Mouse (Mus musculus) lung, embryonic 16.5 days (tissue): ENCODE measurements around the gene Gm8765. TPM values are rescaled to one million over a fixed set of nuclear protein-coding genes. Genes with fewer than 3 reads are reported as not detected.
"Not testable (repeated sequence)": the region's sequence is repeated elsewhere in the genome, so short reads cannot be mapped to it uniquely, and the experiment has no call there.

Experiments used
- ATAC-seq: fragments of 200-750 bp; cut with Nextera tagmentation; 2 replicates; pipeline ENCODE4 v1.8.0; 2017; ENCODE audit warnings: low read depth, mild to moderate bottlenecking, moderate library complexity
- H3K27ac ChIP-seq: fragments of 300-500 bp; sonication (generic); 2 replicates; pipeline ENCODE4 v1.5.1; 2014; ENCODE audit warnings: mild to moderate bottlenecking, control low read depth, low read length
- H3K27me3 ChIP-seq: fragments of 300-500 bp; sonication (generic); 2 replicates; pipeline ENCODE4 v1.6.1; 2014; ENCODE audit warnings: low read depth, low read length, mixed read lengths; ENCODE audit not compliant: control insufficient read depth, insufficient read depth
- H3K36me3 ChIP-seq: fragments of 300-500 bp; sonication (generic); 2 replicates; pipeline ENCODE4 v1.6.1; 2014; ENCODE audit warnings: low read length; ENCODE audit not compliant: control insufficient read depth, insufficient read depth
- H3K4me1 ChIP-seq: fragments of 300-500 bp; sonication (generic); replicated peaks from 2 replicates; pipeline ENCODE4 v1.6.1; 2014; ENCODE audit warnings: low read length, mixed read lengths; ENCODE audit not compliant: control insufficient read depth, insufficient read depth
- H3K4me2 ChIP-seq: fragments of 300-500 bp; sonication (generic); 2 replicates; pipeline ENCODE4 v1.6.1; 2014; ENCODE audit warnings: low read depth, low read length, control low read depth
- H3K4me3 ChIP-seq: fragments of 300-500 bp; sonication (generic); 2 replicates; pipeline ENCODE4 v1.5.1; 2014; ENCODE audit warnings: mild to moderate bottlenecking, low read length, control low read depth
- H3K9ac ChIP-seq: fragments of 300-500 bp; sonication (generic); 2 replicates; pipeline ENCODE4 v1.6.1; 2014; ENCODE audit warnings: low read length, control low read depth
- H3K9me3 ChIP-seq: fragments of 300-500 bp; sonication (generic); 2 replicates; pipeline ENCODE4 v1.6.1; 2016; ENCODE audit warnings: low read length; ENCODE audit not compliant: control insufficient read depth
- WGBS: fragments of 180-500 bp; shearing (Covaris S2); extraction: QIAGEN DNeasy Blood & Tissue Kit; methylation state at CpG from one replicate; pipeline ENCODE4 v1.1.7; 2014; 5-methylcytosine and 5-hydroxymethylcytosine counted together
- microRNA-seq: library from miRNA; unstranded; fragments of <30 nt; microRNA quantifications from one replicate; pipeline ENCODE4, GENCODE M21; 2016
- polyA plus RNA-seq: library from polyadenylated mRNA; unstranded; fragments of >200 nt; fragmentation: Nextera tagmentation; extraction: Ambion mirVana; gene quantifications from 2 replicates; pipeline ENCODE4 v1.2.1, GENCODE M21; 2015

The Gm8765 gene
- polyA plus RNA-seq: not detected in 2 replicates

DNA sequence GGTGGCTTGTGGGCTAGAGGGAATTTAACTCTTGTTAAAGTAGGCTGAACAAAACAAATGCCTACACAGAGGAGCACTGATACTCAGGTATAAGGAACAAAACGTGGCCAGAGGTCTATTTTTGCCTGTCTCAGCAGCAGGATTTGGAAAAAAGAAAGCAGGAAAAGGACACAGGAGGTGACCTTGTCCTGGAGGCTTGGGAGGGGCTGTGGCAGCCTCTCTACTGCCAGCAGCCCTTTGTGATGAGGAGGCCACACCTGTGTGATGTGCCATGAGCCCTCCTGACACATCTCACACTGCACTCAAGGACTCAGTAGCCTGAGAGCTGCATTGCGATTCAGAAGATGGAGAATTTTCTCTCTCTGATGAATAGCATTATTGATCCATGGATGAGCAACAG, at the start of gene Gm8765:
Gm8765 (plus strand) TSS at position 301 of the 400 bp plus-strand sequence.
- not testable (repeated sequence) for H3K9me3 ChIP-seq, H3K4me2 ChIP-seq, H3K4me3 ChIP-seq, H3K36me3 ChIP-seq, H3K27me3 ChIP-seq, H3K9ac ChIP-seq, H3K4me1 ChIP-seq, ATAC-seq, H3K27ac ChIP-seq
- 26% methylated on average over 1 of the region's 2 CpGs for WGBS

DNA sequence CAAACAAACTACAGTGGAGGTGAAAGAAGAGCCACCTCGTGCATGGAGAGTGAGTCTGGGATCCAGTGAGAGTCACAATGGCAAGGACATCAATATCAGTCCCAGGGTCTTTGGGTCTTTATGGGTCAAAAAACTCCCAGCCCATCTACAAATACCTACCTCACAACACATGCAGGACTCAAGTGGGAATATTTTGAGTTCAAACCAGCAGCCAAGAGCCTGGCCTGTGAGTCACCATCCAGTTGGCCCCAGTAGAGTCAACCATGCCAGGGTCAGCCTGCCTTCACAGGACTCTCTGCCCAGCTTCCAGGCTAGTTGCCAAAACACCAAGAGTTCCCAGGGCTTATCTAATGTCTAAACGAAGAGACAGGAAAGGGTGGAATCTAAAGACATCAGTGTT, 49.3 kb upstream of the Gm8765 start:
- H3K4me1 ChIP-seq, H3K9me3 ChIP-seq, H3K36me3 ChIP-seq, H3K4me2 ChIP-seq, H3K4me3 ChIP-seq, H3K27ac ChIP-seq, H3K27me3 ChIP-seq, ATAC-seq, H3K9ac ChIP-seq: not testable (repeated sequence)
- 66% methylated on average over 2 of the region's 2 CpGs for WGBS

DNA sequence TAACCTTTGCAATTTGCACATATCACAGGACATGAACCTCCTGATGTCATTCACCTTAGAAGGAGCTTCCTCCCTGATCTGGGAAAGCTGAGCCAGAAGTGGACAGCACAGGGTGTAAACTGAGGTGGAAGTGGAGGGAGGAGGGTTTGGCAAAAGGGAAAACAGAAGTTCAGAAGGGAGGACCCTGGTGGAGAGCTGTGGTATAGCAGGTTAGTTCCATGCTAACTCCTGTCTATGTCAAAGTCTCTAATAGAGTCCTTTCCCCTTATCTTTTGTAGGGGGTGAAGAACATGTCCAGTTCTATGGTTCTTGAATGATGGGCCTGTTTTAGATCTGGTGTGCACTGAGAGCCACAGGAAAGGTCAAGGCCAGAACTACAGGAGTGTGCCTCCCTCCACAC, 52.2 kb downstream of the Gm8765 start:
- H3K9me3 ChIP-seq, H3K4me1 ChIP-seq, H3K27me3 ChIP-seq, H3K36me3 ChIP-seq, ATAC-seq, H3K9ac ChIP-seq, H3K4me3 ChIP-seq, H3K4me2 ChIP-seq, H3K27ac ChIP-seq: not testable (repeated sequence)

DNA sequence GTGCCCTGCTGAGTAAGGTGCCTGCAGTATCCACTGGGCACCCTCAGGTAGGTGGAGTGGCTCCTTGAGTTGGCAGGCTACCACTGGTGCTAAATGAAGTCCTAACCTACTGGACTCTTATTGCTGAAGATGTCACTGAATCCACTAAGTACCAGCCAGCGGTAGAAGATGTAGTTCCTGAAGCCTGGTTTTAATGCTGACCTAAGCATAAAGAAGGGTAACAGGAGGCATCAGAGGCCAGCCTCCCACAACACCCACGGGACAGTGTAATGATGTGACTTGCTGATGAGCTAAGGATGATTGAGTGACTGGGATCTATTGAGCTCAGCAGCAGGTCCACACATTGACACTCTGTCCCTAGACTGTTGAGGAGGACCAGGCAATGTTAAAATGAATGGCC, 53.6 kb downstream of the Gm8765 start:
- WGBS: 76% methylated on average over 2 of the region's 2 CpGs
- no peaks in the 10 kb centered on the region for H3K9me3 ChIP-seq
- H3K4me2 ChIP-seq: no peak overlapping the region
- no peak for ATAC-seq
- no peak overlapping the region for H3K4me3 ChIP-seq
- H3K4me1 ChIP-seq: 0 out of 2 replicates have a peak, but pooled peaks cover 4% of the 10 kb centered on the region
- no peaks in the 10 kb centered on the region for H3K27me3 ChIP-seq
- no peak overlapping the region for H3K9ac ChIP-seq
- no peaks in the 10 kb centered on the region for H3K36me3 ChIP-seq
- no peak overlapping the region for H3K27ac ChIP-seq

- H3K27ac ChIP-seq, H3K9ac ChIP-seq, H3K4me2 ChIP-seq, ATAC-seq, H3K36me3 ChIP-seq, H3K9me3 ChIP-seq, H3K27me3 ChIP-seq, H3K4me1 ChIP-seq, H3K4me3 ChIP-seq: not testable (repeated sequence)
Measured at GRCm38 (mm10) chr13:50752961-50753360, 54.8 kb downstream of the Gm8765 start.

Small RNA genes within 50 kb of the gene (microRNA-seq; reads per million reads assigned to microRNA genes)
- not detected for gene Gm23952

Other genes starting within 250 kb of the Gm8765 start
- gene Nutm2, start 231.0 kb upstream of the Gm8765 start, polyA plus RNA-seq: not detected in 2 replicates
- gene Gm904, start 55.1 kb upstream of the Gm8765 start, polyA plus RNA-seq: not detected in 2 replicates